Mouse (Mus musculus): Measurements from ENCODE around the gene 4930469K13Rik.

DNA sequence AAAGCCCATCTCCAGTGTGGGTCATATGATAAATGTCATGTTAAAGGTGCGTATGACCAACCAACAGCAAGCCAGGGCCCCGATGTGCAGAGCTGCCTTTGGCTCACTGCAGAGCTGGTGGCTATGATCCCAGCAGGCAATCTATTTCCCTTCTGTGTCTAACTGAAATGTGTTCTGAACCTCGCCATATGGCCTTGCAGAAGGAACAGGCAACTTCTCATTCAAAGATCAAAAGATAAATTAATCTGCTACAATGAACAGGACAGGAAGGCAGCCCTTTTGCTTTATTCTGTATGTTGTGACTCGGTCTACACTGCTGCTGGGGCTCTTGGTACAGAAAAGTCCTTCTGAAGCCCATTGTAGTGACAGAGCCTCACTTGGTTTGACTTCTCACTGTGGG, 46.1 kb upstream of the 4930469K13Rik start:
- TF ChIP-seq POLR2A (IDR thresholded peaks at IDR 0.05; ENCODE audit: extremely low read depth, insufficient read depth, low read length) (no peak), CTCF (IDR thresholded peaks at IDR 0.05; ENCODE audit: extremely low read depth, insufficient read depth, low read length) (no peak)

All from cortical plate, adult 2 months (tissue).